Mouse (Mus musculus) kidney, adult 8-10 months (tissue): ENCODE results near the gene Lypla2.
"Not testable (repeated sequence)": the region's sequence is repeated elsewhere in the genome, so short reads cannot be mapped to it uniquely, and the experiment has no call there.

Source experiments
- DNase-seq, 2 experiments: peaks; one replicate each; pipeline ENCODE4 v3.0.0; 2022

Lypla2 gene

GRCm38 (mm10) chr4:135972556-135972906, at the start of gene Lypla2:
Lypla2 (minus strand) TSS chr4:135972626.
- DNase-seq, result peak; percentile 82 to 85

DNA sequence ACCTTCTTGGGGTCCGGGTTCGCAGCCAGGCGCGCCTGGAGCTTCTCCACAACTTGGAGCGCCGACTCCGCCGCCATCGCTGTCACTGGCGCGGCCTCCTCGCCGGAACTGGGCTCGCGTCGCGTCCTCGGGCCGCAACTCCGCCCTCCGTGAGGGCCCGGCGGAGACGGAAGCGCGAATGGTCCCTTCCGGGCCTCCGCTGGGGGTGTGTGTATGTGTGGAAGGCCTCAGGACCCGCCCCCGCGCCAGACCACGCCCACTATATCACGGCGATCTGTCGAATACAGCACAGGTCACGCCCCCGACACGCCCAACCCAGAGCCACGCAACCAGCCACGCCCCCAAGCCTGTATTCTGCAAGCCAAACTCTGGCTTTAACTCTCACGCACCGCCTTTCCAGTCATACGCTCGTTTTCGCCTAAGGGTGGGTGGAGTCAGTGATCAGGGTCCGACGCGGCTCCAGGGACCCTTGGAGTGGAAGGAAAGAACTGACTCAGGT, 49.2 kb upstream of the Lypla2 start, which contains the start of gene Eloa:
Eloa (minus strand) TSS at position 215 of the 499 bp plus-strand sequence.
- peak; percentile 100 for DNase-seq

DNA sequence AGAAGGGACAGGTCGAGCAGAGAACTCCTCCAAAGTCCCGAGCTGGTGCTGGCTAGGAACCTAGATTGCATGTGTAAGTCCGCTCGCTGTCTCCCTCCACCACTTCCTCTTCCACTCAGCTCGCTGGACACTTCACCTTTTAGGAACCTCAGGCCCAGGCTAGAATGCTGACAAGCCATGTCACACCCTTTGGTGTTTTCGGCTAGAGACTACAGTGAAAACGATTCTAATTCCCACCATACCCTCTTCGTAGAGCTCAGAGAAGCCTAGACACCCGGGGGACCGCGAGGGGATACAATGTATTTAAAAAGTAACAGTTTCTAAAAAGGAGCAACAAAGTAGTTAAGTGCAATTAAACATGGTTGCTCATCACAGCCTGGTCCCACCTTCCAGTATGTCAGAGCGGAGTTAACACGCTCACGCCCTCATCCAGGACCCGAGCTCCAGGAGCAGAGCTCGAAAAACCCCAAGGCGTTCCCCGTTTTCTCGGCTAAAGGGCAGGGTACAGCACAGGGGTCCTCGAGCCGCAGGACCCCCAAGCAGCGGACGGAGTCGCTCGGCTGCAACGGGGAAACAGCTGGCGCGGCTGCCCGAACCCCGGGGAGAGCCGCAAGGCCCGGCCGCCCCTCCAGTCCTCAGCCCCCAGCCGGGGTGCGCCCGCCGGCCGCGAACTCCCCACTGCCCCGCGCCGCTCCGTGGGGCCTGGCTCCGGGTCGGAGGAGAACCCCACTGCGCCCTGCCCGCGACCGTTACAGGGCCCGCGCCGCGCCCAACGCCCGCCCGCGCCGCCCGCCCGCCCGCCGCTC, 48.5 kb upstream of the Lypla2 start:
- no peak for DNase-seq

GRCm38 (mm10) chr4:136016059-136016602, 43.7 kb upstream of the Lypla2 start:
- DNase-seq, result no peak

- DNase-seq, result no peak
These were observed 38.2 kb upstream of the Lypla2 start for GRCm38 (mm10) chr4:136010586-136010985.

- DNase-seq, result no peak
These were observed 36.5 kb upstream of the Lypla2 start for GRCm38 (mm10) chr4:136008782-136009447.

DNA sequence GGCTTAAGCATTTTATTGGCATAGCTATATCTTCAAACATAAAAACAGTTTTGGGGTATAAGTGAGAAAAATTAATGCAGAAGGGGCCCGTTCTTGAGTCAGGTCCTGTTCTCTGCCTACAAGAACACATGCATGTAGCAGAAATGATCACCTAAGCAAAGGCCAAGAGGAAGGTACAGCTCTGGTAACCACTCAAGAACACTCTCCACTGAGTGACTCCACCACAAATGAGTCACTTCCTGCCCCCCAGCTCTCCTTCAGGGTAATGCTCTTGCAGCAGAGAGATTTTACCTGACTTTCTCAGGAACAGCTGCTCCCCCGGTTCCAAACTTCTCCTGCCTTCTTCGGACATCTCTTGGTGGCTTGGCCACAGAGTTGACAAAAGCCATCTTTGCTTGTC, 34.4 kb upstream of the Lypla2 start:
- DNase-seq, result no peak

DNA sequence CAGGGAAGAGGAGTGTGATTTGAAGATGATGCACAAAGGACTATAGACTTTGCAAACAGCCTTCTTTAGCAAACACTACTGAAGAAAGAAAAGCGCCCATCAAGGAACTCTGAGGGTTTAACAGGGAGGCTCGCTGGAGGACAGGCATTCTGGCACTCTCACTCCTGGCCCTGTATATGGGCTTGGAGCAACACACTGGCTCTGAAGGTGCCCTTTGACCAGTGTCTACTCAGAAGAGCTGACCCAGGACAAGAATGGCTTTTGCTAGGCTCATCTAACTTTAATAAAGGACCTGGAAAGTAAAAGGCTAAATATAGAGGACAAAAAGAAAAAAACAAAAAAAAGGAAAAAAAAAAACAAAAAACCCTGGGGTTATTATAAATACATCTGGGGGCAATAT, 32.5 kb upstream of the Lypla2 start:
- no peak for DNase-seq

GRCm38 (mm10) chr4:136004107-136004675, 31.8 kb upstream of the Lypla2 start:
- no peak for DNase-seq

- DNase-seq, result no peak
These were observed 22.7 kb upstream of the Lypla2 start for GRCm38 (mm10) chr4:135995118-135995517.

- DNase-seq, result no peak
These were observed 21.5 kb upstream of the Lypla2 start for GRCm38 (mm10) chr4:135993941-135994340.

DNA sequence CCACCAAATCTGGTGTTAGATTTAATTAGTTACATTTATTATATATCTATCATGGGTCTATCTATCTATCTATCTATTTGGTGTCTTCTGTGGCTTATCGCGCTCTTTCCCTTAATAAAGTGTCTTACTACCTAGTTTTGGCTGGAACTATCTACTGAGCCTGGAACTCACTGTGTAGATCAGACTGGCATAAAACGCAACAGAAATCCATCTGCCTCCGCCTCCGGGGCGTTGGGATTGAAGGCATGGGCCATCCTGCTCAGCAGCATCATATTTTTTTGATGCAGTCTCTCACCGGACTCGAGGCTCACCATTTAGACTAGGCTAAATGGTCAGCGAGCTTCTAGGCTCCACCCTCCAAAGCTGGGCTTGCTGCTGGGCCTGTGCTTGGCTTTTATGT, 15.3 kb upstream of the Lypla2 start:
- DNase-seq, result no peak

DNA sequence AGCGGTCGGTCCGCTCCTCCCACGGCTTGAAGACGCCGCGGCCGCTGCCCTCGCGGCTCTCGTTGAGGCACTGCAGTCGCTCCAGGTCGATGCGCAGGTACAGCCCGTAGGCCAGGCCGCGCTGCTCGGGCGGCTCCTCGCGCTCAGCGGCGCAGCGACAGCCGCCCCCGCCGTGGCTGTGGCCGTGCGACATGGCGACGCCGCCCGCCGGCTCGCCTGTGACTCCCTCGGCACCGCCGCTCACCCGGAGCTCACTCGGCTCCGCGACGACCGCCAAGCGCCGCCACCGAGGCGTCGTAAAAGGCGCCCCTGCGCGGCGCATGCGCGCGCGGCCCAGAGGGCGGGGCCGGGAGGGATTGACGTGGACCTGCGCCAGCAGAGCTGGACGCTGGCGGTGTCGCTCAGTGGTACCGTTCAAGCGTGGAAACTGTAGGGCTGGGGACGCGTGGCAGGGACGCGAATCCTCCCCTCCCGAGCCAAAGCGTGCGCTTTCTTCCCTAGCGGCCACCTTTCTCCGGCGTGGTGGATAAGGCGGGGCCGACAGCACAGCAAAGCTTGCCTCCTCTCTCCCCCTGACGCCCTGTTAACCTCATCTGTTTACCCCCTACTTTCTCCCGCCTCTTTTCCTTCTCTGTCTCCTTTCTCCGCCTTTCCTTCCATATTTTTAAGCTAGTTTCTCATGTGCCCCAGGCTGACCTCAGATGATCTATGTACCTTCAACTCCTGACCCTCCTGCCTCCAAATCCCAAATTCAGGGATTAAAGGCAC, 14.7 kb upstream of the Lypla2 start, which contains the start of gene Pithd1:
Pithd1 (minus strand) TSS at position 322 of the 768 bp plus-strand sequence.
- peak; percentile 90 to 93 for DNase-seq

DNA sequence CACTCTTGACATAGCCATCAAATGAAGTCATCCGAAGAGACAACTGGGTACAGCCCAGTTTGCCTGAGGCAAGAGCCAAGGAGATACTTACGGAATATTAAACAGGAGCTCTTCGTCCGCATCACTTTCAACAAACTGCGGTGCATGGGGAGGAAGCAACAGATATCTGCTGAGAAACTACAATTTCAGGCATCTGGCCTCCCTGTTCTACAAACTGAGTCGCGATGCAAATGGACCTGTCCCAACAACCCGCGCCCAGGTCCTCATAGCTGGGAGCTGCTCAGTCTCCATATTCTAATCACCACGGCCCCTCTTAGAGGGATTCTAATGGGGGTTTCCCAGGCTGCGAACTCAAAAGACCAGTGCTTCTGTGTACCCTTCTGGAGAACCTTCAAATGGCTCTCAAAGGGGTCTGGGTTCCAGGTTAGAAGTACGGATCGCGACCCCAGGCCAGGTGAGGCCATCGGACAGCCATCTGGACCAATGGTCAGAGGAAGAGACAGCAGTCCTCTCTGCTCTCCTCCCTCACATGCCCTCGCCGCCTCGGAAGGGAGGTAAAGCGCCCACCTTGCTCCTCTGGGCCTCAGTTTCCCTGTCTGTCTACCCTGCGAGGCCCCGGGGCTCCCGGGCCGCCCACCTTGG, 14.0 kb upstream of the Lypla2 start:
- DNase-seq, result no peak

DNA sequence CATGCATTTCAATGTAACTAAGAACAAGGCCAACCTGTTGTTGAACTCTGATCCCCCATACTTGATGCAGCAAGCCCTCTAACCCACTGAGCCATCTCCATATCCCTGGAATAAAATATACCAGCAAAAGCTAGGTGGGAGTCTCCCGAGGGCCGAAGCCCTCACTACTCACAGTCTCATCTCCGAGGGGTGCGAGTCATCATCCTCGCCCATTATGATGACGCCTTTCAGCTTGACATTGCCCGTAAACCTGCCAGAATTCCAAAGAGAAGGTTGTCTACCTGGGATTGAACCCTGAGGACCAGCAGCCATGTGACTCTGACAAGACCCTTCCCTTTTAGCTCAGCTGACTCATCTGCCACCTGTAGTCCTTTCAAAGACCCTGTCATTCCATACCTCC, 13.3 kb upstream of the Lypla2 start:
- DNase-seq, result no peak

DNA sequence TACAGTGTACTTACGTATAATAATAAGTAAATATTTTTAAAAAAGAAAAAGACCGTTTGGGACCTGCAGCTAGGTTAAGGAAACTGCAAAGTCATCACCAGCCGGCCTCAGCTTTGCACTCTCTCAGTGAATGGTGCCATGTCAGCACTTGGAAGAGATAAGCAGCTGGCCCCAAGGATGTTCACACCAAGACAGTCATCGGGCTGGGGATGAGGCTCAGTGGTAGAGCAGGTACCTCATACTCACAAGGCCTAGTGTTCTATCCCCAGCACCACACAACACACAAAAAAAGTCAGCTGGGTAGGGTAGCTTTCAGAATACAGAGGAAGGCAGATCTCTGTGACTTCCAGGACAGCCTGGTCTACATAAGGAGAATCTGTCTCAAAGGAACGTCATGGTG, 12.8 kb upstream of the Lypla2 start:
- no peak for DNase-seq

GRCm38 (mm10) chr4:135984556-135984955, 12.1 kb upstream of the Lypla2 start:
- no peak for DNase-seq

DNA sequence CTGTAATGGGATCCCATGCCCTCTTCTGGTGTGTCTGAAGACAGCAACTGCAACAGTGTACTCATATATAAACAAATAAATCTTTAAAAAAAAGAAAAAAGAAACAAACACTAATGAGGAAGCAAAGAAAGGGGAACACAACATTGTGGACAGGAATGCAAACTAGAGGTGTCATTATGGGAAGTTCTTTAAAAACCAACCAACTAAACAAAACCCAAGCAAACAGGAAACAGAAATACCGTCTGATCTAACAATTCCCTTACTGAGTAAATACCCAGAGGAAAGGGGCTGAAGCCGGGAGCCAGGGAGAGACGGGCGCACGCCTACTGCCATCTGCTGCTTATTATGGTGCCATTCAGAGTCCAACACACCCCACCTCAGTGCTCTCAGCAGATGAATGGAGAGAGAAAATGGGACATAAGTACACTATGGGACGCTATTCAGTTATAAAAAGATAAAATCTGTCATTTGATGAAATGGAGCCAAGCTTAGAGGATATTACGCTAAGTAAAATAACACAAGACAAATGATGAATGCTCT, 9.2 kb upstream of the Lypla2 start:
- DNase-seq, result no peak

- not testable (repeated sequence) for DNase-seq
These were observed 7.8 kb upstream of the Lypla2 start for GRCm38 (mm10) chr4:135980223-135980622.

GRCm38 (mm10) chr4:135976146-135976545, 3.7 kb upstream of the Lypla2 start:
- DNase-seq, result no peak

GRCm38 (mm10) chr4:135972911-135973811, 735 bp upstream of the Lypla2 start:
- peak in 1 of 2 experiments; percentile 3 for DNase-seq
